Mouse (Mus musculus) kidney, adult 18-20 months (tissue): ENCODE measurements at regions not wholly inside any gene's neighbourhood (a gene's known extent, or its start where the extent isn't known, plus 50 kb on each side); places are given as distances from the start of the nearest gene placed in this dataset.

Experiments
- DNase-seq: peaks from one replicate; pipeline ENCODE4 v3.0.0; 2021

DNA sequence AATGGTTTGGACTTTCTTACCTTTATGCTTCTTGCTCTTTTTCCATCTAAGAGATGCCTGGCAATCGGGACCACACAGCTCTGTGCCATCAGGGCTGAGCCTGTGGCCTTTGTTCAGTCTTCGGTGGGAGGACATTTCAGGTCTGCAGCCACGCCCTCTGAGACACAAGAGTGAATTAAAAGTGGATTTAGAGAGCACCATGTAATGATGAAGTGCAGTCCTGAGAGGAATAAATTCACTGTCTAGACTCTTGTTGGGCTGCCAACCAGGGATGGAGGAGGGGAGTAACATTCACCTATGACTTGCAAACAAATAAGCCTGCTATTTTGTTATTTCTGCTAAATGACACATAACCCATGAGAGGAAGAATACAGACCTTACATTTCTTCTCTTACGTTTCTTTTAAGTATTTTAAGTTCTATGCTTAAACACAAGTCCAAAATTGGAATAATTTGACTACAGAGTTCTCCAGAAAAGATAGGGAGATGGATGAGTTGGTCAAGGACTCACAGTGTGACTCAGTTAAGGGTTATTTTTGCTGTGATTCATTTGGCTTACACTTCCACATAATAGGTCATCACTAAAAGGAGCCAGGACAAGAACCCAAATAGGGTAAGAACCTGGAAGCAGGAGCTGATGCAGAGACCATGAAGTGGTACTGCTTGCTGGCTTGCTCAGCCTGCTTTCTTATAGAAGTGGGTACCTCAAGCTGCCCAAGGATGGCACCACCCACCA, 484.3 kb downstream of the Nuf2 start:
- DNase-seq: no peak

DNA sequence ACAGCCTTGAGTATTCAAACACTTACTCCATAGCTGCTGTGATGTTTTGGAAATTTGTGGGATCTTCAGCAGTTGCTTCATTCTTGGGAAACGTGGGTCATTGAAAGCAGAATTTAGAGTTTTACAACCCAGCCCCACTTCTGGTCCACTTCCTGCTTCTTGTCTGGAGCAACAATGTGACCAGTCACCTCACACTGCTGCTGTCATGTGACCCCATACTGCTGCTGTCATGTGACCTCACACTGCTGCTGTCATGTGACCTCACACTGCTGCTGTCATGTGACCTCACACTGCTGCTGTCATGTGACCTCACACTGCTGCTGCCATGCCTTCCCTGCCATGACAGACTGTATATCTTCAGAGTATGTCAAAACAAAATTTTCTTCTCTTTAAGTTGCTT, 497.7 kb downstream of the Nuf2 start:
- no peak for DNase-seq

DNA sequence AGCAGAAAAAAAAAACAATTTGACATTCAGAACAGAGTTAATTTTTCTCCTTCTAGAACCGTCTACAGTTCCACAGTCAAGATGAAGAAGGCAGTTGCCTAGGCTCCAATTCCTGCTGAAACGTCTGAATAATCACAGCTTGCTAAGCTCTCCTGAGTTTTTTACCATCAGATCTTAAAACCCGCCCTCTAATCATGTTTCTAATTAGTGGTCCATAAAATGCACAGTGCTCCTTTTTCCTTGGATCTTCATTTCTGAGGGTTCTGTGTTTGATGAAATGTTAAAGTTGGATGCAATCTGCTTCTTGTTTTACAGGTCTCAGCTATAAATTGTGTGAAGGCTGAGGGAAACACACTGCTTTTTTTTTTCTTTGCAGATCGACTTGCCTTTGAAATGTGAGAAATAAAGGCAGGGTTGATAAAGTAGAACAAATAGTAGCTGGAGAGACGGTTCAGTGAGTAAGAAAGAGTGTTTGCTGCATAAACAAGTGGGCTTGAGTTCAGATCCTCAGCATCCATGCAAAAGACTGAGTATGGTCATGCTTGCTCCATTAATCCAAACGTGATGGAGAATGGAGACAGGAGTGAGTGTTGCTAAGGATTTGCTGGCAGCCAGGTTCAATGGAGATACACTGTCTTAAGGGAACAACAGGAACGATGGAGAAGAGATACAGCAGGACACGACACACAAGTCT, 499.3 kb downstream of the Nuf2 start:
- no peak for DNase-seq

DNA sequence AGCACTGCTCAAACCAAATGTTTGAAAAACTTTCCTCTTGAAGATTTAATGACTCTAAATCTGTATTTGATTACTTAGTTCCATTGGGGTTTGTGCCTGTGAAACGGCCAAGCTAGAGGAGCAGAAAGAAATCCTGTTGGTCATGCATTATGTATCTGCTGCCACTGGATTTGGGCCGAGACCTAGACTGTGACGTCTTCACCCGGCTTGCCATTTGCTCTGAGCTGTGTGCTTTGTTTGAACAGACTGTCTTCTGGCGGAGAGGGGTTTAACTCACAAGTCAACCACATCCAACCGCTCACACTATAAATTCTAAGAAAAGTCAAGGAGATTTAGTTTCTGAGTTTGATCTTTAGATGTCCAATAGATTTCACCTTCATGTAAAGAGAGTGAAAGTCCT, 503.6 kb downstream of the Nuf2 start:
- no peak for DNase-seq

DNA sequence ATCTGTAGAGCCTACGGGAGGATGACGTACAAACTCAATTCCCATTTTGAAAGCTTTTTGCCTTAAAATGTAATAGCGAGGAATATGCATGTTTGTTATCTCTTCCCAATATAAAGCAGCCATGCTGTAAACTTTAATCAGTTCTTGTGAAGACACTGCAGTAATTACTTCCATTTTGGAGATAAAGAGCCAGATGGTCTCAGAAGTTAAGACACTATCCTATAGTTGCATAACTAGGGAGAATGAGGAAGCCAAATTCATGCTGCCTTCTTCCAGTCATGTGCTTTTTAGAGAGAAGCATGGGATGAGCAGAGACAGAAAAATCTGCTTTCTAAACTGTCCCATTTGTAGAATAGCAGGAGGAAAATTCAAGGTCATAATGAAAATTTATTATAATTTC, 504.0 kb downstream of the Nuf2 start:
- no peak for DNase-seq

DNA sequence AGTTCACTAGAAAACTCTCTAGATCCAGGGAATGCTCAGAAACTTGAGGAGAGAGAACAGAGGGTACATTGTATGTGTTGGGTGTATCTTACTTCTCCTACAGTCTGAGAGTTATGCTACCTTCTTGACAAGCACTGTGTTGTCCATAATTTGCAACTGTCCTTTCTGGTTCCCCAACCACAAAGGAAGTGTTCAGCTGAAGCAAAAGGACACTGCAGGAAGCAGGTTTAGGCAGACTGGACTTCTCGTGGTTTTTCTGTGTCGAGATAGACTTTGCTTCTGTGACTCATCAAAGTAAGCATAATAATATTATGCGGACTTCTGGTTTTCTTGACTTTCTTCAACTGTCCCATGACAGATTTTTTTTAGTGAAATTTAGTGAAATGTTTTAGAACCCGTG, 506.7 kb downstream of the Nuf2 start:
- no peak for DNase-seq

DNA sequence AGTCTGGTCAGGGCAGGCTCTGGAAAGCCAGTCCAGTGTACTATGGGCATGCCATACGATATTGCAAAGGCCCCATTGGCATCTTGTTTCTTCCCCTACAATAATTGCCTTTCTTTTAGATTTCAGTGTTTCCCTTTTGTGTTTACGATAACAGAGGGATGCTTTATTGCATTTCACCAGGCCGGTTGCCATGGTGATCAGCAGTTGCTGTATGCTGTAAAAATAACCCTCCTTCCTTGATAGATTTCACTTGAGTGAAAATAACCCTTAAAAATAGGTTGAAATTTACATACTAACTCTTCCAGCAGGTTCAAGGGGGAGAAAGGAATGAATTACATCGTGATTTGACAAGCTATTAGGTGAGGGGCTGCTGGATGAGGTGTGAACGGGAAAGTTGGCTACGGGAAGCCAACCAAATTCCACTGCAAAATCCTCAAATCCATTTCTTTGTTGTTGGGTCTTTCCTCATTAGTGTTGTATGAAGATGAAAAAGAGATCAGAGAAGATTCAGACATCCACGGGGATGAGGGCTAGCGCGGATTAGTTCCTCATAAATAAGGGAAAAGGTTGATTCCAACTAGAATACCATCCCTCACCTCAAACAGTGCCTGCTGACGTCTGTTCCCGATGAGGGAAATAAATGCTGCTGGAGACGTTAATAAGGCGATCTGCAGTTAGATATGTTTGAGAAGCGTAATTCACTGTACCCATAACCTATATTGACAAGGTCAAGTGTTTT, 539.6 kb downstream of the Nuf2 start:
- DNase-seq: no peak

DNA sequence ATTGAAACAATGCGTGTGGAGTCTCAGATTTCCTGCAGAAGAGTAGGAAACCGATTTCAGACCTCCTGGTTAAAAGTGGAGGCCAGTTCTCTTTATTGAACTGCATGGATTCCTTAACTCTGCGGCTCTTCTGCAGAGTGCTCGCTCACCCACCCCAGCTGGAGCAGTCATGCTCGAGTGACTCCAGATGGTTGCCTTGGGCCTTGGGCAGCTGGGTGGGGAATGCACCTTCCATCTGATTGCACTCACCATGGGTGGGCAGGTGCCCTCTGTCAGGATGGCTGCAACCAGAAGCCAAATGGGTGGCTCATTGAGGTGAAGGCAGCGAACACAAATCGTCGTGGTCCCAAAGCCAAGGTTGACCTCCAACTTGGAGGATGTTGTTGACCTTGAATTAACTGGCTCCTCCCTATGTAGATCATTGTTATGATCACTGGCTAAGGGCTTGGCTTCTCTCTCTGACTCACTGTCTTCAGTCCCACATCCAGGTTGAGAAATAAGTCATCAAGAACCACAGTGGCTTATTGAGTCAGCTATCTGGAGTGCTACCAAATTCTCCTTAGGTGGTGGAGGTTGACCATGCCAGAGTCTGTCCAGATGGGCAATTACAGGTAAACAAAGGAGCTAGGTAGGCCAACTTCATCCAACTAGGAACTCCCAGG, 543.1 kb upstream of the Pbx1 start:
- no peak for DNase-seq

DNA sequence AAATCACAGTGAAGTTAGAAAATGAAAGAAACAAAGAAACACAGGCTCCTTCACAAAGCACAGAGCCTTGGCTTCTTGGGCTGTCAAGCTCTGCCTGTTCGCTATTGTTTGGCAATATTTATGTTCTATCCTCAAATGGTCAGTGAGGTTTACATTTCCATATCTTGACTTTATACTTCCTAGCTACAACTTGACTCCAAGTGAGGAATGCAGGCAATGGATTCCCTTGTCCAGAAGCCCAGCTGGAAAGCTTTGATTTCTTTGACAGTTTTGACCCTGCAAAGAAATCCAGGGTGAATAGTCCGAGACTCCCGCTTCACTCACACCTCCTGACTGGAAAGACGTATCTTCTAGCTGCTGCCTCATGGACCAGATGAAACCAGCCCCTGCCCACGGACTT, 537.3 kb upstream of the Pbx1 start:
- DNase-seq: peak; percentile 8

DNA sequence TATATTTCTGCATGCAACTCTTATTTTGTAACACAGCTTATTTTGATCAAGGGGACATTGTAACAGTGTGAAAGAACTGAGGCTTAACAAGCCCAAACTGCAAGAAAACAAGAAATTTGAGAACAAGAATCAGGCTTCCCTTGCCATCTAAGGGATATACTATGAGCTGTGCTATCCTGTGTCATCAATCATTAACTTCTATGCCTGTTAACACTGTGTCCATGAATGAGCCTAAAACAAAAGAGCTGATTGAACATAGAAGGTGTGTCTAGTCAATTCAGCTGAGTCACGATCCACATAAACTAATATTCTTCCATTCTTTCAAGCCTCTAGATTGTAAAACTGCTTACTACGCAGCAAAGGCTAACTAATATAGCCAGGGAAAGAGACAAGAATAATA, 535.3 kb upstream of the Pbx1 start:
- DNase-seq: no peak

DNA sequence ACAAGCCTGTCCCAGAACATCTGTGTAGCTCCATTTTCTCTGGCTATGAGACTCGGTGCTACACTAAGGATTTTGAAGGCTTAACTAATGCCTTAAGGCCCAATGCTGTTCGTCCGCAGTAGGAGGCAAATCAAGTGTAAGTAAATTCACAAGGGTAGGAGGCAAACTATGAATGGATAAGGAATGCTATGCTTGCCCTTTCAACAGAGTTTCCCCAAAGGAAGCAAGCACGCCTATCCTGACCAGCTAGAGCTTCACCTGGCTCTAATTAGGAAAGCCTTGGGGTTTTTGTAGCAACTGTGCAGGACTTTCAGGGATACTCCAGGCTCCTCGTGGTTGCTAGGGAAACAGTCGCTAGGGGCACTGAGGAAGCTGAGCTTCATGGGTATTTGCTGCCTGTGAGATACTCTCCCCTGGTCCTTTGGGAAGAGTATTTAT, 532.4 kb upstream of the Pbx1 start:
- DNase-seq: no peak

DNA sequence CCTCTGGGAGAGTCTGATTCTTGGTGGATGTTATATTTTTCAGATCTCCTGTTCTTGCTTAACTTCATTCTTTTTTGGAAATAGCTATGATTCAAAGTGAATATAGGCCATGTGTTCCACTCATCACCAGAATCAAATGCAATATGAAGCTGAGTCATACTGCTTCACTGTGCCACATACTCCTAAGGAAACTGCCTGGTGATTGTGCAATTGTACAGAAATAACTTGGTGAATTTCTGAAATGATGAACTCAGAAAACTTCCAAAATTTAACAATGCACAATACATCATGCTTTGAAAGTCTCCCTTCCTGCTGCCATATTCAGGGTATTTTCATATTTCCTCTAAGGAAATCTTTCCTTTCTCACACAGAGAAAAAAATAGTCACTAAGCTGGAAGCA, 518.9 kb upstream of the Pbx1 start:
- no peak for DNase-seq

DNA sequence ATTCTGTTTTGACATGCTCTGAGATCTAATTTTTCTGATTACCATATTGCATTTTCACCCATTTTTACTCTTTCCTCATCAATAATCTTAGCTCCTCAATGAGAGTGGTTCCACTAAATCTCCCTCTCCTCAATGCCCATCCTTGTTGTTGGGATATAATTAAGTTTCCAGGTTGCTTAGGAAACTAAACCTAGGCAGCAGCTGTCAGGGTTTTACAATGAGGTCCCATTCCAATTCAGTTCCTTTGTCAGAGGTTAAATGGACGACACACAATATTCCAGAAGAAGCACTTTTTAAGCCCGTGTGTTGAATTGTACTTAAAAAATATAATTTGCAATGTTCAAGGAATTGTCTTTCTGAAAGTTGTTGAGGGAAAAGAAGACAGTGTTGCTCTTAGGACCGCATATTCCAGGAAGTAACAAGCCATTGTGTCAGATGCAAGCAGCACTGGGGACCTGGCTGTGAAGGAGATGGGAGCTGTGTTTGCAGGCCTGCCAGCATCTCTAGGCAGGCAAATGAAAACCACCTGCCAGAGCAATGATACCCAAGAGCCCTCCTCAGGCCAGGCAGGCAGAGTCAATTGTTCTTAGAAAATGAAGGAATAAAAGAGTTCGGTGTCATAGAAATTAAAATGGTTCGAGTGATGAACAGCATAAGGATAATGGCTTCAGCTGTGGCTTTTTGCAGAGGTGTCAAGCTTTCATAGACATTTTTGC, 492.2 kb upstream of the Pbx1 start:
- DNase-seq: no peak

DNA sequence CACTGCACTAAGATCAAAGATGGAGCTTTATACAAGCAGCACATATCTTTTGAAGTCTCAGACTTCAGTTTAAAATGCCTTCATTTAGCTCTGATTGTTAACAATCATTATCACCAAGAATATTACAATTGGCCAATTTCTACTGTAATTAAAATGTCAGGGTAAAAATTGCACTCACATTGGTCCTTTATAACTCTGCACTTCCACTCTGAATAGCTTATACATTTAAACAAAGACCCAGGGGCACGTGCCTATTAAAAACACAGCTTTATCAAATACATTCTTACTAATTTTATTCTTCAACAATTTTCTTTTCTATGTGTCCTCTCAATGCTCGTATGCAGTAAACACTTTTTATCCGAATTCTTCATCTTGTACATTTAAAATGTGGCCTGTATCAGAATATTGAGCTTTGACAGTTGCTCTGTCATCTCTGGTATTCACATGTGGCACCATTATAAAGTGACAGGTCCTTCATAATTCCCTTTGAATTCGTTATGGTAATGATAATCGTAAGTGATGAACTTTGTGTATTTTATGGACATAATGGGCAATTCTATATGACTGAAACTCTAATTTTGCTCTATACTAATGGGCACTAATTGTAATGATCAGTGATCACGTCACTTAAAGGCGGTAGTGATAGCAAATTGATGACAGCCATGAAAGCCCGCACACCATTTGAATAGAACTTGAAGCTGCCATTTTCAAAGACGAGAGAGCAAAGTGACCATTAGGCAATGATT, 486.4 kb upstream of the Pbx1 start:
- no peak for DNase-seq

DNA sequence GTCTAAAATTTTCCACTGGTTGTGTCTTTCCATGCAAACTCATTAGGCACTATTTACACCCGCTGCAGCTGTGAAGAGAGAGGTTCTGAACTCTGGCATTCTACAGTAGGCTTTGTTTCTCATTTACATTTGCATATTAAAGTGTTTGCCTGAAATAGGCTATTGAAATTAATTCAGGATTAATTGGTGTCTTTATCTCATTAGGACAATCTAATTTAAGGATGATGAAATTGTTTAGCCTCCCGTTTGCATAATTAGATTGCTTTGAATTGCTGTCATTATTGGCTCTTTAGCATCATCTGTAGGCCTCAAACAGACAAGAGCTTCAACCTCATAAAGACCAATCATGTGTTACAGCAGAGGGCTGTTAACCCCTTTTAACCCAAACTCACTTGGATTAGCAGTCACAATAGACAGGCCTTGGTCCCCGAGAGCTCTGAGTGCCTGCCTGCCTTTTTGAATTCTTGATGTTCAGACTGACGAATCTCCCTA, 476.7 kb upstream of the Pbx1 start:
- DNase-seq: no peak

DNA sequence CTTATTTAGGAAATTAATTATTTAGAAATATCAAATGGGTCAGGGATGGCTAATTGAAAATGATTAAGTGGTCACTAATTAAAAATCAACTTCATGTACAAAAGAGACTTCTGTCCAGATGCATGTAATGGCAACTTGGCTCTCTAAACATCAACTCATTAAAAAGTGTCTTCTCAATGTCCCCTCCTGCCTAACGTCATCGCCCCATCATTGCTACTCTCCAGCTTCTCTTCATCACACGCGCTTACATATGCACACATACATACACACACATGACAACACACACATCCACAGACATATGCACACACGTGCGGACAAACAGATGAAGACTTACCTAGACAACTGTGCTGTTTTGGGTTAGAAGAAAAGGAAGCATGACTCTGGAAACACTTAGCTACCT, 476.1 kb upstream of the Pbx1 start:
- no peak for DNase-seq

DNA sequence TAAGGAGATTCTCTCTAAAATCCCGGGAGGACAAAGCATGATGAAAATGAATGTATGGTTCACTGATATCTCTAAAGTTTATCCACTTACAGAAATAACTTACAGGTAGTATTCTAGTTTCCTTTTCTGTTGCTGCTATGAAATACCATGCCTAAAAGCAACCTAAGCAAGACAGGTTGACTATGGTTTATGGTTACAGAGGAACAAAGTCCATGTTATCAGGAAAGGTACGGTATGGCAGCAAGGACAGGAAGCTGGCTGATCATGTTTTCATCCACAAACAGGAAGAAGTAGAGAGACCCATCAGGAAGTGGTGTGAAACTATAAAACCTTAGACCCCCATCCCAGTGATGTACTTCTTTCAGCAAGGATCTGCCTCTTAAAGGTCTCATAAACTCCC, 466.4 kb upstream of the Pbx1 start:
- DNase-seq: no peak

DNA sequence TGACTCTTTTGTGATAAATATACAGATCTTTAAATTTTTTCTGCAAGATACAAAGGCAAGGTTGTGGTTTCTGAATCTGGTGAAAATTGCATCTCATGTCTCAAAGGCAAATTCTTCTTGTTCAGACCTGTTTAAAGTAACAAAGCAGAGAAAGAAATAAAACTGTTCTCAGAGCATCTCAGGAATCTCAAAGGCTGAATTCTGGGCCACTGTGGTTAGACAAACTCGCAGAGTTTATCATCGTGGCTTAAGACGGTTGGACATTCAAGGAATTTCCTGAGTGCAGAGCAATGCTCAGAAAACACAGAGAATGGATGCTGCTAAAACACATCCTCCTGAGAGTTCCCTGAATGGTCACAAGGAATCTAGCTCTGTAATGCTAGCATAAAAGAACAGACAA, 429.5 kb upstream of the Pbx1 start:
- no peak for DNase-seq

DNA sequence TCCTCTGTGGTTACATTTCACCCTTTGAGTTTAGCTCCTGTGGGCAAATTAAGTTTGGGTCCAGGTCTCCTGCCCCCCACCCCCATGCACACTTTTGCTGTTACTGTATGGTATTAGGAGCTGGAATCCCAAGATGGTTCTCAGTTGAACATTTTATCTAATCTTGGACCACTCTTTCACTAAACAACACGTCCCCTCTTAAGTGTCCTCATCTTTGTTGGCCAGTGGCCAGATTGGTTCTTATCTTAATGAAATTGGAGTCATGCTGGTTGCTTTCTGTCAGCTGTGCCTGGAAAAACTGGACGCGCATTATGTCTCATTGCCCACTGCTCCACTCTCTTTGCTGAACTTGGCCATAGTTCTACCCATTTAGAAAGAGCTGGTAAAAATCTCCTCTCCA, 391.1 kb upstream of the Pbx1 start:
- DNase-seq: no peak

DNA sequence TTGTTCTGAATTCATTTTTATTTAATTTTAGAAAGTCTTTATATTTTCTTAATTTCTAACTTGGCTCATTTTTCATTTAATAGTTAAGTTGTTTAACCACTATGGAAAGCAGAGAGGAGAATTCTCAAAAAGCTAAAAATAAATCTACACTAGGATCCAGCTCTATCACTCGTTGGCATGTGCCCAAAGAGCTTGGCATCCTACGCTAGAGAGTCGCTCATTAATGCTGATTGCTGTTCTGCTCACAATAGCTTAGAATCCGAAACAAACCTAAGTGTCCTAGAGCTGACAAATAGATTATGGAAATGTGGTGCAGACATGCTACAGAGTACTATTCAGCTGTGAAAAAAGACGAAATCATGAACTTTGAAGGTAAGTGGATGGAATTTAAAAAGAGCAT, 386.3 kb upstream of the Pbx1 start:
- DNase-seq: no peak

DNA sequence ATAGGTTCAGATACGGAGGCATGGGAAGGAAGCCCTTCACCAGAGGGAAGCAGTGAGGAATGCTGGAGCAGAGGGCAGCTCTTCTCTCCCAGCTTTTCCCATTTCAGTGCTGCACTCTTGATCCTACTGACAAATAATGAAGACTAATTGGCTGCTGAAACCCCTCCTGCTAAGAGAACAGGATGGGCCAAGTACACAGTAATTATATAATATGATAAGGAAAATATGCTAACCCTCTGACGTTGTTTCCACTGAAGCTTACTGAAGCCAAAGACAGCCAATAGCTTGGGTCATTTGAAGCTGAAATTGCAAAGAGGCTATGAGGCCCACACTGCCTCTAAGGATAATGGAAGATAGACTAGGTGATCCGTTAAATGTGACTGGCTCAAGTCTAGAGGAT, 375.0 kb upstream of the Pbx1 start:
- DNase-seq: no peak

DNA sequence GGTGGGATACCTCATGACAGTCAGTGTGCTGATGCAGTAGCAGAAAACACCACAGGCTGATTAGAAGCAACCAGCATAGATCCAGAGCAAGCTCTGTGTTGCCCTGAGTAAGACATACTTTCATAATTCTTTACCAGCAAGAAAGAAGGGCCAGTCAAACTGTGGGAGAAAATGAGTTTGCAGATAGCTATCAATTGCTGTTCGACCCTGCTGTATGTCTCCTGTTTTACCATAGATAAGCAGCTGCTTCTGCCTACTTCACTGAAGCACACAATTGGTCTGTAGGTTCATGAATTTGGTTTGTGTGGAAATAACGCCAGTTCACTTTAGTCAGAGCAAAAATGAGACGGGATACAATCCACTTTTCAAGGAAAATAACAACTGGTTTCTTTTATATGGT, 373.4 kb upstream of the Pbx1 start:
- DNase-seq: no peak
